Mouse (Mus musculus): ENCODE measurements around the gene Gm20388. TPM values are rescaled to one million over a fixed set of nuclear protein-coding genes. Genes with fewer than 3 reads are reported as not detected.
A peak's percentile ranks its signal among the peaks of the same experiment; 100 is the strongest.

The Gm20388 gene
- polyA plus RNA-seq, 1 experiment from 2014 or later, result 12.4 TPM

DNA sequence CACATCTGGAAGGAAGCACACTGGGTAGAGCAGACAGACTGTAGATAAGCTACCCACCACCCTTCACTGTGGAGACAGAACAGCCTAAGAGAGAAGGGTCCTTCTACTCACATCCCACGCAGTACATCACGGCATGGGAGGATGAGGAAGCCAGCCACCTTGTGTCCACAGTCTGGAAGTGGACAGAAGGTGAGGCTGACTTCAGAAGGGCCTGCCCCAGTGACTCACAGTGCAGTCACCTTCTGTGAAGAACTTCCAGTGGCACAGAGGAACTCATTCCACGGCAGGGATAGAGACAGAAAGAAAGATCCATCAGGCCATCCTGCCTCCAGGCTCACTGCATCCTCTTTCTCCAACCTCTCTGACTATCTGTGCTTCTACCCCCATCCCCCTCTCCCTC lies 4429.1 kb downstream of the Gm20388 start:
- H3K9me3 ChIP-seq (ENCODE audit: control insufficient read depth, low read length), result no peaks in the 10 kb centered on the region
- H3K36me3 ChIP-seq (ENCODE audit: control insufficient read depth, insufficient read depth, low read length), result peaks cover 40% of the 10 kb centered on the region
- 85% methylated on average over 3 of the region's 3 CpGs for WGBS
- no peak overlapping the region for H3K4me2 ChIP-seq (ENCODE audit: low read length)
- H3K27ac ChIP-seq (ENCODE audit: low read depth, low read length), result no peak overlapping the region
- H3K27me3 ChIP-seq (replicated peaks; ENCODE audit: control insufficient read depth, insufficient read depth, low read length), result no peaks in the 10 kb centered on the region
- no peak overlapping the region for H3K4me3 ChIP-seq (ENCODE audit: low read length)
- H3K9ac ChIP-seq (ENCODE audit: low read depth, low read length), result no peak overlapping the region
- no peak for ATAC-seq
- H3K4me1 ChIP-seq (ENCODE audit: control insufficient read depth, insufficient read depth, low read depth, low read length), result peaks cover 6% of the 10 kb centered on the region

DNA sequence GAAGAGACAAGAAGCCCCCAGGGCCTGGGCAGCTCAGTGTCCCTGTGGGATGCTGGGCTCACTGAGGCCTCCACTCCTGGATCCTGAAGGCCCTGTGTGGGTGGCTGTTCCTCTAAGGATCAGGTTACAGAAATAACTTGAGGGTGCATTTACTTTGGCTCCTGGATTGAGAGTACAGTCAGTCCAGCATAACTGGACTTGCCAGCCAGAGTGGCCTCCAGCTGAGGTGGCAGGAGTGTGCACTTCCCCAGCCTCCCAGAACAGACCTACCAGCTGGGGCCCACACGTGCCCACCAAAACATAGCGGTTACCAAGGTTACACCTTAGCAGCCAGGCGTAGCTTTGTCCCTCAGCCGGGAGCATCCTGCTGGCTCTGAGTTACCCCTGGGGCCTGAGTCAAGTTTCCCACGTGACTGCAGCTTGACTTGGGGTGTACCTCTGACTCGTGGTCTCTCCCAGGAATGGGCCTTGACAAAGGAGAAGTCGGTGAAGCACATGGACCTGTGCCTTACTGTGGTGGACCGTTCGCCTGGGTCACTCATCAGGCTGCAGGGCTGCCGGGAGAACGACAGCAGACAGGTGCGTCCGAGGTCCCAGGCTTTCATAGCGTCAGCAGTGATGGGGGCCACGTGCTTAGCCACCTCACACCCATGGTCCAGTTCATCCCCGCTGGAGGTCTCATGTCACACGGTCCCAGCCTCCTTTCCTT lies 4429.9 kb downstream of the Gm20388 start:
- peak; percentile 79 for ATAC-seq
- H3K27me3 ChIP-seq (replicated peaks; ENCODE audit: control insufficient read depth, insufficient read depth, low read length), result no peaks in the 10 kb centered on the region
- H3K36me3 ChIP-seq (ENCODE audit: control insufficient read depth, insufficient read depth, low read length), result peaks cover 35% of the 10 kb centered on the region
- H3K27ac ChIP-seq (ENCODE audit: low read depth, low read length), result no peak overlapping the region; the same call in 1 of the 2 replicates
- H3K4me1 ChIP-seq (ENCODE audit: control insufficient read depth, insufficient read depth, low read depth, low read length), result peaks cover 6% of the 10 kb centered on the region
- no peak overlapping the region for H3K4me2 ChIP-seq (ENCODE audit: low read length)
- H3K4me3 ChIP-seq (ENCODE audit: low read length), result no peak overlapping the region
- no peaks in the 10 kb centered on the region for H3K9me3 ChIP-seq (ENCODE audit: control insufficient read depth, low read length)
- no peak overlapping the region for H3K9ac ChIP-seq (ENCODE audit: low read depth, low read length)
- 54% methylated on average over 17 of the region's 17 CpGs for WGBS

DNA sequence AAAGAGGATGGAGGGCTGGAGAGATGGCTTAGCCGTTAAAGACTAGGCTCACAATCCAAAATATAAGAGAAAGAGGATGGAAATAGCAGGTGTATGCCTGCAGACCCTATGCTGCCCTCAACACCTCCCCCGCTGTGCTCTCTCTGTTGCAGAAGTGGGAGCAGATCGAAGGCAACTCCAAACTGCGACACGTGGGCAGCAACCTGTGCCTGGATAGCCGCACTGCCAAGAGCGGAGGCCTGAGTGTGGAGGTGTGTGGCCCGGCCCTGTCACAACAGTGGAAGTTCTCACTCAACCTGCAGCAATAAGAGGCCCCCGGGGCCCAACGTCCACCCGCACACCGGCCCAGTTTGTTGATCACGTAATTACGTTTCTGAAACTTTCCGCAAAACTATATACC lies 4432.5 kb downstream of the Gm20388 start:
- Histone ChIP-seq H3K9me3 (ENCODE audit: control insufficient read depth, low read length) (no peaks in the 10 kb centered on the region), H3K9ac (ENCODE audit: low read depth, low read length) (no peak overlapping the region), H3K4me3 (ENCODE audit: low read length) (no peak overlapping the region), H3K4me1 (ENCODE audit: control insufficient read depth, insufficient read depth, low read depth, low read length) (peaks cover 6% of the 10 kb centered on the region), H3K27ac (ENCODE audit: low read depth, low read length) (no peak overlapping the region), H3K27me3 (replicated peaks; ENCODE audit: control insufficient read depth, insufficient read depth, low read length) (no peaks in the 10 kb centered on the region), H3K36me3 (ENCODE audit: control insufficient read depth, insufficient read depth, low read length) (peaks cover 18% of the 10 kb centered on the region), H3K4me2 (ENCODE audit: low read length) (no peak overlapping the region)
- no peak for ATAC-seq
- WGBS, result 95% methylated on average over 15 of the region's 15 CpGs

DNA sequence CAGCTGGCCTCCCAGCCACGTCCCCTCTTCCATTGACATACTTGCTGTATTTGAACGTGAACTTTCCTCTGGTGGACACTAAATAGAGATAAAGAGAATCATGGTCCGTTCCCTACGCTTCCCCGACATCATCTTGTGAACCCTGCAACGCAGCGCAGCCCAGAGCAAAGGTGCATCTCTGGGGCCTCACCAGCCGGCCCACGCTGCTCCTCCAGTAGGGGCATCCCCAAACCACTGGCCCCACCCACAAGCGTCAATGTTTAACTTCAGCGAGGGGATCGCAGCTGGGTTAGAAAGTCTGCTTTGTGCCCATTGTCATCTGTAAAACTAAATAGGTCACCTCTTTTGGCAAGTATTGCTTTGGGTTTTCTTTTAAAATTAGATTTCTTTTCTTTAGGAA lies 4433.4 kb downstream of the Gm20388 start:
- Histone ChIP-seq H3K4me1 (ENCODE audit: control insufficient read depth, insufficient read depth, low read depth, low read length) (peaks cover 6% of the 10 kb centered on the region), H3K27ac (ENCODE audit: low read depth, low read length) (no peak overlapping the region), H3K4me3 (ENCODE audit: low read length) (no peak overlapping the region), H3K27me3 (replicated peaks; ENCODE audit: control insufficient read depth, insufficient read depth, low read length) (no peaks in the 10 kb centered on the region), H3K9me3 (ENCODE audit: control insufficient read depth, low read length) (no peaks in the 10 kb centered on the region), H3K4me2 (ENCODE audit: low read length) (no peak overlapping the region), H3K36me3 (ENCODE audit: control insufficient read depth, insufficient read depth, low read length) (peaks cover 10% of the 10 kb centered on the region; the same call in 1 of the 2 replicates), H3K9ac (ENCODE audit: low read depth, low read length) (no peak overlapping the region)
- 80% methylated on average over 12 of the region's 12 CpGs for WGBS
- no peak for ATAC-seq

DNA sequence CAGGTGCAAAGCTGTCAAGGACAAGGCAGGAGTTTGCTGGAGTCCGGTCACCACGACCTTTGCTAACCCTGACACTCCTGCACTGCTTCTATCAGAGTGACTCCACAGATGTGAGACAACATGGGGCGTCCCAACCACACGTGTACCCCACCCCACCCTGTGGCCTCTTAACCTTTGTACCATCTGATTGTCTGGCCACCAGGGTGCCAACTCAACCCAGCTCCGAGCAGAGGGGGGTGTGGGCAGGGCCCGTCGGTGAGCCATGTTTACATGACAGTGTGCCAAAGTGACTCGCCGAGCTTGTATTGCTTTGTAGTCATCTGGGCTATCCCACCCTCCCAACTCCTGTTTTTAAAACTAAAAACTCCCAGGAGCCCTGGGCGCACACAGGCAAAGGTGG lies 4434.5 kb downstream of the Gm20388 start:
- no peak overlapping the region for H3K4me2 ChIP-seq (ENCODE audit: low read length)
- peaks cover 9% of the 10 kb centered on the region; the same call in 1 of the 2 replicates for H3K36me3 ChIP-seq (ENCODE audit: control insufficient read depth, insufficient read depth, low read length)
- no peaks in the 10 kb centered on the region for H3K9me3 ChIP-seq (ENCODE audit: control insufficient read depth, low read length)
- no peaks in the 10 kb centered on the region for H3K27me3 ChIP-seq (replicated peaks; ENCODE audit: control insufficient read depth, insufficient read depth, low read length)
- ATAC-seq, result no peak
- WGBS, result 75% methylated on average over 10 of the region's 10 CpGs
- H3K4me3 ChIP-seq (ENCODE audit: low read length), result no peak overlapping the region
- H3K9ac ChIP-seq (ENCODE audit: low read depth, low read length), result no peak overlapping the region
- H3K27ac ChIP-seq (ENCODE audit: low read depth, low read length), result no peak overlapping the region
- H3K4me1 ChIP-seq (ENCODE audit: control insufficient read depth, insufficient read depth, low read depth, low read length), result peaks cover 5% of the 10 kb centered on the region

DNA sequence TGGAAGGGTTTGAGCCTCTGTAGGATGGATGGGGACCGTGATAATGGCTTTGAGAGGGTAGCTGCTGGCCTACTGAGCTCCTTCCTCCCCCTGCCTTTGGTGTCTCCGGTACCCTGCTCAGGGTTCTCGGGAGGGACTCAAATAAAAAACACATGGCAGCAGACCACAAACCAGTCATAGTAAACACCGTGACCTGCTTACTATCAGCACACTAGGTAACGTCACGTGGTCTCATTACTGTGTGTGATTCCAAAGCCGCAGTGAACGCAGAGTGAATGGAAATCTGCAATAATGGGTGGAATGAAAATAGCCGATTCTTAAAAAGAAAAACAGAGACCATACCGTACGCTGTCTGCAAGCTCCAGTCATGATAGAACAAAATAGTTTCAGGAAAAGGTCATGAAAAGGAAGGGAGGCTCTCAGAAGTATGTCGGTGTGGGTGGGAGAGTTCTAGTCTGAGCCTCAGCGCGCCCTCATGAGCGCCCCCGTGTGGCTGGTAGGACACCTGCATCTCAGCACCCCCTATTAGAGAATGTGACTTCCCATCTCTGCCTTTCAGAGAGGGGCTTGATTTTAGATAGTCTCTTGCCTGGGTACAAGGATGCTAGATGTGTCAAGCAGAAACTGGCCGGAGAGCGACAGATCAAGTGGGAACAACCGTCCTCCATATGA lies 4436.3 kb downstream of the Gm20388 start:
- WGBS, result 45% methylated on average over 19 of the region's 19 CpGs
- Histone ChIP-seq H3K4me2 (ENCODE audit: low read length) (no peak overlapping the region), H3K36me3 (ENCODE audit: control insufficient read depth, insufficient read depth, low read length) (peaks cover 7% of the 10 kb centered on the region; the same call in 1 of the 2 replicates), H3K27ac (ENCODE audit: low read depth, low read length) (no peak overlapping the region), H3K9me3 (ENCODE audit: control insufficient read depth, low read length) (no peaks in the 10 kb centered on the region), H3K4me3 (ENCODE audit: low read length) (no peak overlapping the region), H3K4me1 (ENCODE audit: control insufficient read depth, insufficient read depth, low read depth, low read length) (no peaks in the 10 kb centered on the region), H3K9ac (ENCODE audit: low read depth, low read length) (no peak overlapping the region), H3K27me3 (replicated peaks; ENCODE audit: control insufficient read depth, insufficient read depth, low read length) (no peaks in the 10 kb centered on the region)
- peak; percentile 70 for ATAC-seq

DNA sequence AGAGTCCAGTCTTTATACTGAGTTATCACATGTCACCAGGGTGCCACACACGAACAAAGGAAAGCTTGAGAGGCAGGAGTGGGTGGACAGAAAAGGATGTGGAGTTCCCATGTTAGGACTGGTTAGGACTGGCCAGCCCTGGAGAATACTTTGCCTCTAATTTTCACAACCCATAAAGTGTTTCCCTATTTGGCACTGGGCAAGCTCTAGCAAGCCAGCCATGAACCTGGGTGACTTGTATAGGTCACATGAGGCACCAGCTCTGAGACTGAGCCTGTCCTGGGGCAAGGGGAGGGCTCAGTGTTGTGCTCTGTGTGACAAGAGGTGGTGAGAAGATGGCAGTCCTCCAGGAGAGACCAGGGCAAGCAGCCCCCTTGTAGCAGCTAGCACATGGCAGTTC lies 4437.4 kb downstream of the Gm20388 start:
- Histone ChIP-seq H3K9me3 (ENCODE audit: control insufficient read depth, low read length) (no peaks in the 10 kb centered on the region), H3K4me2 (ENCODE audit: low read length) (no peak overlapping the region), H3K36me3 (ENCODE audit: control insufficient read depth, insufficient read depth, low read length) (peaks cover 7% of the 10 kb centered on the region; the same call in 1 of the 2 replicates), H3K9ac (ENCODE audit: low read depth, low read length) (no peak overlapping the region), H3K27ac (ENCODE audit: low read depth, low read length) (no peak overlapping the region), H3K27me3 (replicated peaks; ENCODE audit: control insufficient read depth, insufficient read depth, low read length) (no peaks in the 10 kb centered on the region), H3K4me1 (ENCODE audit: control insufficient read depth, insufficient read depth, low read depth, low read length) (no peaks in the 10 kb centered on the region), H3K4me3 (ENCODE audit: low read length) (no peak overlapping the region)
- ATAC-seq, result no peak
- WGBS, result 43% methylated on average over 1 of the region's 1 CpGs

DNA sequence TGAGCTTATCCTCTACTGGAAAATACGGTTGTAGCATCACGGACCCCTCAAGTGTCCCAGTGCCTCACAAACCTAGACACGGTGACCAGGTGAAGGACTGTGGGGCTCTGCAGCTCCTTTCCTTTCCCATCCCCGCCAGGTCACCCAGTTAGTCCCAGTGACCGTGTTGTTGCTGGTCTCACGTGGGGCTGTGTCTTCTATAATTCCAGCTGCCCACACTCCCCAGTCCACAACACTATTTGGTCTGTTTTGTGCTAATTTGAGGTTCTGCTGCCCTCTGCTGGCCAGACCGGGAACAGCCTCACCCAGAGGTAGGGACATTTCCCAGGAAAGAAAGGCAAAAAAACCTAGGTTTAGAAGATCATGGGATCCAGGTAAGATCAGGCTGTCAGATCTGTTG lies 4439.0 kb downstream of the Gm20388 start:
- Histone ChIP-seq H3K27me3 (replicated peaks; ENCODE audit: control insufficient read depth, insufficient read depth, low read length) (no peaks in the 10 kb centered on the region), H3K27ac (ENCODE audit: low read depth, low read length) (no peak overlapping the region), H3K4me1 (ENCODE audit: control insufficient read depth, insufficient read depth, low read depth, low read length) (no peaks in the 10 kb centered on the region), H3K4me2 (ENCODE audit: low read length) (no peak overlapping the region), H3K4me3 (ENCODE audit: low read length) (no peak overlapping the region), H3K36me3 (ENCODE audit: control insufficient read depth, insufficient read depth, low read length) (no peaks in the 10 kb centered on the region), H3K9me3 (ENCODE audit: control insufficient read depth, low read length) (no peaks in the 10 kb centered on the region), H3K9ac (ENCODE audit: low read depth, low read length) (no peak overlapping the region)
- ATAC-seq, result peak; percentile 57
- 40% methylated on average over 7 of the region's 7 CpGs for WGBS

DNA sequence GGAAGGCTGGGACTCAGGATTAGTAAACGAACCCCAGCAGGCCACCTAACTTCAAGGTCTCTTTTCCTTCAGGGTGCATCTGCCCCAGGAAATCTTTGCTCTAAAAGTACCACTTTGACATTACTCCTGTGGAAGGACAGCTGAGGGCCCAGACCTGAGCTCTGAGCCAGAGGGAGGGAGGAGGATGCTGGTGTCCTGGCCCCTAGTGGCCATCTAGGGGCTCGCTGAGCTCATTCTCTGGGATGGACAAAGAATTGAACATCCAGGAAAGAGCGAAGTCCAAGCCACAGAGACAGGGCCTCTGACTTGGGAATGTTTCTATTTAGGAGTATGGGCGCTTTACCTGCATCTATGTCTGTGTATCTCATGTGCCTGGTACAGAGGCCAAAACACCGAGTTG lies 4441.0 kb downstream of the Gm20388 start:
- no peaks in the 10 kb centered on the region for H3K27me3 ChIP-seq (replicated peaks; ENCODE audit: control insufficient read depth, insufficient read depth, low read length)
- no peaks in the 10 kb centered on the region for H3K36me3 ChIP-seq (ENCODE audit: control insufficient read depth, insufficient read depth, low read length)
- no peak for ATAC-seq
- no peaks in the 10 kb centered on the region for H3K9me3 ChIP-seq (ENCODE audit: control insufficient read depth, low read length)
- no peak overlapping the region for H3K4me2 ChIP-seq (ENCODE audit: low read length)
- H3K27ac ChIP-seq (ENCODE audit: low read depth, low read length), result no peak overlapping the region
- H3K4me1 ChIP-seq (ENCODE audit: control insufficient read depth, insufficient read depth, low read depth, low read length), result no peaks in the 10 kb centered on the region
- H3K9ac ChIP-seq (ENCODE audit: low read depth, low read length), result no peak overlapping the region
- H3K4me3 ChIP-seq (ENCODE audit: low read length), result no peak overlapping the region
- 63% methylated on average over 5 of the region's 5 CpGs for WGBS
